Mouse (Mus musculus): Measurements from ENCODE around the gene Supt4a. TPM values are rescaled to one million over a fixed set of nuclear protein-coding genes. Genes with fewer than 3 reads are reported as not detected.
A peak's percentile ranks its signal among the peaks of the same experiment; 100 is the strongest.

Supt4a gene
- polyA plus RNA-seq, 1 experiment from 2014 or later = 124 TPM

DNA sequence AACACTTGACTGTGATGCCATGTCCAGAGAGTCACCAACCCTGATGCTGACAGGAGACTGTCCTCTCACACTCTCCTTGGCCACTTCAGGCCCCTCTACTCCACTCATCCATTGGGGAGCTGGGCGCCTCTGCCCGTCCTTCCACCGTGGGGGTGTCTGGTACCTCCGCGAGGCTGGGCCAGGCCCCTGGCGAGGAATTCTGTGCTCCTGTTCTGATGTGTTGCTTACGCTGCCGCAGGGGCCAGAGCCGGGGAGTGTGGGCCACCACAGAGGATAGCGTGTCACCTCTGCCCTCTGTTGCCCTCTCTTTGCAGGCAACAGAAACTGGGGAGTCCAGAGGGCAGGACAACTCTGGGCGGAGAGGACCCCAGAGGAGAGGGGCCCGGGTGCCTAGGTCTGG is 41.6 kb downstream of the Supt4a start:
- Histone ChIP-seq H3K27me3 (ENCODE audit: control insufficient read depth, insufficient read depth, low read length) (peaks cover 42% of the 10 kb centered on the region), H3K36me3 (ENCODE audit: control insufficient read depth, insufficient read depth, low read length) (no peaks in the 10 kb centered on the region), H3K4me2 (ENCODE audit: low read length) (peak overlapping the region; percentile 75), H3K27ac (replicated peaks in 1 of 2; ENCODE audit: control insufficient read depth in 1 of 2, insufficient read depth in 1 of 2, low read depth in 2 of 2, low read length in 2 of 2) (no peak overlapping the region), H3K4me1 (ENCODE audit: control insufficient read depth in 2 of 2, insufficient read depth in 2 of 2, low read length in 2 of 2) (peaks cover 3 to 13% of the 10 kb centered on the region in 2 experiments; a peak in 3 of 4 replicates), H3K9ac (ENCODE audit: low read length) (peak overlapping the region; percentile 64; the same call in 1 of the 2 replicates), H3K4me3 (ENCODE audit: control insufficient read depth in 1 of 2, insufficient read depth in 1 of 2, low read depth in 1 of 2, low read length in 2 of 2) (peak overlapping the region; percentile 22 to 39), H3K9me3 (ENCODE audit: control insufficient read depth, low read length) (no peaks in the 10 kb centered on the region)
- WGBS = 32% methylated on average over 12 of the region's 12 CpGs
- no peak for ATAC-seq (ENCODE audit: insufficient number of reproducible peaks, insufficient read depth, low FRiP score, low read depth)

DNA sequence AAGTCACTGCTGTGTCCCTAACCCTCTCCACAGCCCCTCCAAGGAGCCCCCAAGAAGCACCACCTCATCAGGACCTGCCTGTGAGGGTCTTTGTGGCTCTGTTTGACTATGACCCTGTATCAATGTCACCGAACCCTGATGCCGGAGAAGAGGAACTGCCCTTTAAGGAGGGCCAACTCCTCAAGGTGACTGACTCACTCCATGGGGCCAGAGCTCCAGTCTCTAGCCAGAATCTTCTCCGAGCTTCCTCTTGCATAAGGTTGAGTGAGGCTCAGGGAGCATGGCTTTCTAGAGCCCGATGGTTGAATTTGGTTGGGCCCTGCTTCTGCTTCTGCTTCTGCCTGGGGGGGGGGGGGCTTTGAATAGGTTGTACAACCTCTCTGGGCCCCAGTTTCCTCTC is 42.0 kb downstream of the Supt4a start:
- H3K4me3 ChIP-seq (ENCODE audit: control insufficient read depth in 1 of 2, insufficient read depth in 1 of 2, low read depth in 1 of 2, low read length in 2 of 2) = no peak overlapping the region
- no peak overlapping the region for H3K4me2 ChIP-seq (ENCODE audit: low read length)
- ATAC-seq (ENCODE audit: insufficient number of reproducible peaks, insufficient read depth, low FRiP score, low read depth) = no peak
- H3K4me1 ChIP-seq (ENCODE audit: control insufficient read depth in 2 of 2, insufficient read depth in 2 of 2, low read length in 2 of 2) = peaks cover 3 to 13% of the 10 kb centered on the region in 2 experiments; a peak in 3 of 4 replicates
- no peak overlapping the region for H3K9ac ChIP-seq (ENCODE audit: low read length)
- 81% methylated on average over 4 of the region's 4 CpGs for WGBS
- no peak overlapping the region for H3K27ac ChIP-seq (replicated peaks in 1 of 2; ENCODE audit: control insufficient read depth in 1 of 2, insufficient read depth in 1 of 2, low read depth in 2 of 2, low read length in 2 of 2)
- H3K27me3 ChIP-seq (ENCODE audit: control insufficient read depth, insufficient read depth, low read length) = peaks cover 42% of the 10 kb centered on the region
- no peaks in the 10 kb centered on the region for H3K9me3 ChIP-seq (ENCODE audit: control insufficient read depth, low read length)
- no peaks in the 10 kb centered on the region for H3K36me3 ChIP-seq (ENCODE audit: control insufficient read depth, insufficient read depth, low read length)

DNA sequence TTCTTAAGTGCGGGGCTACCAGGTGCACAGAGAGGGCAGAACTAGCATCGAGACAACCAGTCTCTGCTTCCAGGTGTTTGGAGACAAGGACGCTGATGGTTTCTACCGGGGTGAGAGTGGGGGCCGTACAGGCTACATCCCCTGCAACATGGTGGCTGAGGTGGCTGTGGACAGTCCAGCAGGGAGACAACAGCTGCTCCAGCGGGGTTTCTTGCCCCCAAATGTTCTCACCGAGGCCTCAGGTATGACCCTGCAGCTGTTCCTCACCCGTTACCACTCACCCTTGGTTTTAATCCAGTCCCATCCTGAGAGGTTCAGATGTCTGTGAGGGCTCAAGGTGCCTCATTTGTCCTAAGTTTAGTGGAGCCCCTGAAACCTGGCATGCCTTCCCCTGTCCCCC is 42.8 kb downstream of the Supt4a start:
- H3K27ac ChIP-seq (replicated peaks in 1 of 2; ENCODE audit: control insufficient read depth in 1 of 2, insufficient read depth in 1 of 2, low read depth in 2 of 2, low read length in 2 of 2) = no peak overlapping the region
- H3K4me3 ChIP-seq (ENCODE audit: control insufficient read depth in 1 of 2, insufficient read depth in 1 of 2, low read depth in 1 of 2, low read length in 2 of 2) = no peak overlapping the region
- H3K9me3 ChIP-seq (ENCODE audit: control insufficient read depth, low read length) = no peaks in the 10 kb centered on the region
- H3K4me1 ChIP-seq (ENCODE audit: control insufficient read depth in 2 of 2, insufficient read depth in 2 of 2, low read length in 2 of 2) = peaks cover 3 to 13% of the 10 kb centered on the region in 2 experiments; a peak in 3 of 4 replicates
- H3K27me3 ChIP-seq (ENCODE audit: control insufficient read depth, insufficient read depth, low read length) = peaks cover 42% of the 10 kb centered on the region
- H3K4me2 ChIP-seq (ENCODE audit: low read length) = no peak overlapping the region
- no peak overlapping the region for H3K9ac ChIP-seq (ENCODE audit: low read length)
- WGBS = 75% methylated on average over 8 of the region's 8 CpGs
- no peaks in the 10 kb centered on the region for H3K36me3 ChIP-seq (ENCODE audit: control insufficient read depth, insufficient read depth, low read length)
- ATAC-seq (ENCODE audit: insufficient number of reproducible peaks, insufficient read depth, low FRiP score, low read depth) = no peak

DNA sequence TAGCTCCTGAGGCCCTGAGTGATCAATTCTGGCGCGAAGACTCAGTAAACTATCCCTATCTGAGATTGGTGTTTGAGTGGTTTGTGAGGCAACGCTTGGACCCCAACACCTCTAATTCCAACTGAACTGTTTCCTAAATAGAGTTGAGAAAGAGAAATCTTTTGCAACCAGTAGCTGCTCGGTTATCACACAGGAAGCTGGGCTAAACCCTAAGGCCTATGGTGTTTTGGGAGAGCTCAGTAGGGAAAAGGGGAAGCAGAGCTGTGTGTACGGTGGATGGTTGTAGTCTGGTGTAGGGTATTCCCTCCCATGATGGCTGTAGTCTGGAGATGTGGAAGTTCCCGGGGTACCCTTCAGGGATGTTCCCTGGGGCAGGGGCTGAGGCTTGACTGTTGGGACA is 52.7 kb downstream of the Supt4a start:
- H3K9ac ChIP-seq (ENCODE audit: low read length) = no peak overlapping the region
- no peaks in the 10 kb centered on the region for H3K4me1 ChIP-seq (ENCODE audit: control insufficient read depth in 2 of 2, insufficient read depth in 2 of 2, low read length in 2 of 2)
- WGBS = 76% methylated on average over 6 of the region's 6 CpGs
- H3K36me3 ChIP-seq (ENCODE audit: control insufficient read depth, insufficient read depth, low read length) = no peaks in the 10 kb centered on the region
- H3K4me3 ChIP-seq (ENCODE audit: control insufficient read depth in 1 of 2, insufficient read depth in 1 of 2, low read depth in 1 of 2, low read length in 2 of 2) = no peak overlapping the region
- ATAC-seq (ENCODE audit: insufficient number of reproducible peaks, insufficient read depth, low FRiP score, low read depth) = no peak
- no peaks in the 10 kb centered on the region for H3K9me3 ChIP-seq (ENCODE audit: control insufficient read depth, low read length)
- H3K27ac ChIP-seq (replicated peaks in 1 of 2; ENCODE audit: control insufficient read depth in 1 of 2, insufficient read depth in 1 of 2, low read depth in 2 of 2, low read length in 2 of 2) = no peak overlapping the region
- no peak overlapping the region for H3K4me2 ChIP-seq (ENCODE audit: low read length)
- H3K27me3 ChIP-seq (ENCODE audit: control insufficient read depth, insufficient read depth, low read length) = no peaks in the 10 kb centered on the region

MicroRNAs encoded within 50 kb of the gene (microRNA counts, 519-probe panel; counts per million panel counts)
- microRNA mmu-miR-142-3p = 5,743 counts per million, percentile 86 among the panel's probes with 10 or more counts
- 322 counts per million, percentile 70 among the panel's probes with 10 or more counts for microRNA mmu-miR-142-5p

Small RNA genes lying within 50 kb of the gene (microRNA-seq; reads per million reads assigned to microRNA genes)
- gene Mir142 (not detected), gene Mir142b (not detected)

Other genes with a start within 250 kb of the Supt4a start
- not detected in 2 replicates for gene Gm11492, start 170.9 kb upstream of the Supt4a start, polyA plus RNA-seq (2014; fragmentation: Nextera tagmentation; extraction: Ambion mirVana)
- gene Sept4, start 168.6 kb upstream of the Supt4a start, polyA plus RNA-seq (2014; fragmentation: Nextera tagmentation; extraction: Ambion mirVana) = 23.5 and 25.8 TPM in 2 replicates
- gene Mtmr4, start 145.4 kb upstream of the Supt4a start, polyA plus RNA-seq (2014; fragmentation: Nextera tagmentation; extraction: Ambion mirVana) = 14.3 and 17.7 TPM in 2 replicates
- 0.13 and 0.15 TPM in 2 replicates for gene Hsf5, start 120.4 kb upstream of the Supt4a start, polyA plus RNA-seq (2014; fragmentation: Nextera tagmentation; extraction: Ambion mirVana)
- 0.47 and 0.55 TPM in 2 replicates for gene Rnf43, start 74.8 kb upstream of the Supt4a start, polyA plus RNA-seq (2014; fragmentation: Nextera tagmentation; extraction: Ambion mirVana)
- 0.09 and 0.26 TPM in 2 replicates for gene Tspoap1, start 23.0 kb downstream of the Supt4a start, polyA plus RNA-seq (2014; fragmentation: Nextera tagmentation; extraction: Ambion mirVana)
- 0.09 and 1.00 TPM in 2 replicates for gene Mpo, start 56.0 kb downstream of the Supt4a start, polyA plus RNA-seq (2014; fragmentation: Nextera tagmentation; extraction: Ambion mirVana)
- 0.11 TPM in 1 of 2 replicates, not detected in the other for gene Lpo, start 90.7 kb downstream of the Supt4a start, polyA plus RNA-seq (2014; fragmentation: Nextera tagmentation; extraction: Ambion mirVana)
- gene Mks1, start 115.7 kb downstream of the Supt4a start, polyA plus RNA-seq (2014; fragmentation: Nextera tagmentation; extraction: Ambion mirVana) = 6.5 and 7.0 TPM in 2 replicates
- 0.19 and 0.63 TPM in 2 replicates for gene Epx, start 138.0 kb downstream of the Supt4a start, polyA plus RNA-seq (2014; fragmentation: Nextera tagmentation; extraction: Ambion mirVana)
- gene Olfr462, start 154.7 kb downstream of the Supt4a start, polyA plus RNA-seq (2014; fragmentation: Nextera tagmentation; extraction: Ambion mirVana) = not detected in 2 replicates
- gene Olfr463, start 159.8 kb downstream of the Supt4a start, polyA plus RNA-seq (2014; fragmentation: Nextera tagmentation; extraction: Ambion mirVana) = not detected in 2 replicates
- not detected in 2 replicates for gene Olfr464, start 183.4 kb downstream of the Supt4a start, polyA plus RNA-seq (2014; fragmentation: Nextera tagmentation; extraction: Ambion mirVana)
- 15.7 and 17.3 TPM in 2 replicates for gene Dynll2, start 250.0 kb downstream of the Supt4a start, polyA plus RNA-seq (2014; fragmentation: Nextera tagmentation; extraction: Ambion mirVana)